Mouse (Mus musculus) 3T3-L1 (cell line): ENCODE measurements around the gene Sema5a.
A peak's percentile ranks its signal among the peaks of the same experiment; 100 is the strongest.

ENCODE experiments used
- DNase-seq: peaks from one replicate; pipeline ENCODE4 v3.0.0-alpha.2; 2015; ENCODE audit warnings: low read depth, low spot score

Sema5a gene

GRCm38 (mm10) chr15:32247281-32247680 lies 2.7 kb downstream of the Sema5a start:
- no peak for DNase-seq

DNA sequence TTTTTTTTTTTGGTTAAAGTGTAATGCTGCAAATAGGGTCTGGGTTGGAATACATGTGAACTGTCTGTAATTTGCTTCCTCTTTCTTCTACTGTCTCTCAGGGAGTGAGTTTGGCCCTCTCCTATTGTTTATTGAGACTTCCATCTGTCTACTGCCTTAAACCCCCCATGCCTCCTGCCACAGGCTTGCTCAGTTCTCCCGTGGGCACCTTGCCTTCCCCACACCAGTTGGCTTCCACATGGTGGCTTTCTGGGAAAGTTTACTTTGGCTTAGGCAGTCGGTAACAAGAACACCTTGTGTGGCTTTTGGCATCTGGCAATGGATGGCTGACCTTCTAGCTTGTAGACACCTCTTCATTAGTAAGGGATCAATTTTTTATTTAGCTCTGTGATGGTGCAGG lies 10.2 kb downstream of the Sema5a start:
- no peak for DNase-seq

DNA sequence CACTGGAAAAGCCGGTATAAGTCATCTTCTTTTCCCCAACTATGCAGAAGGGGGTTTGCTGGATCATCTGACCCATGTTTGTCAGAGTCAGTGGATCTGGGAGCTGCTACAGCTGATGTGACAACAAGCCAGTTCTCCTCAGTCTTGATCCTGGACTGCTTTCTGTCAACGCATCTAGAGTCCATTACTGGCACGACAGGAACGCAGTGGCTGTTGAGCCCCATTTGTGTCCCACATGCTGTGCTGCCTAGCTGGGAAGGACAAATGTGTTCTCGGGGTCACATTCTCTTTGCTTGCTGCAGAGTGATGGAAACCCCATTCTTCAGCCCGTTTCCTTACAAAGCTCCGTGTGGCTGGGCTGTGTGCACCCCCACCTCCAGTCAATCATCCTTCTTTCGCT lies 12.7 kb downstream of the Sema5a start:
- no peak for DNase-seq

DNA sequence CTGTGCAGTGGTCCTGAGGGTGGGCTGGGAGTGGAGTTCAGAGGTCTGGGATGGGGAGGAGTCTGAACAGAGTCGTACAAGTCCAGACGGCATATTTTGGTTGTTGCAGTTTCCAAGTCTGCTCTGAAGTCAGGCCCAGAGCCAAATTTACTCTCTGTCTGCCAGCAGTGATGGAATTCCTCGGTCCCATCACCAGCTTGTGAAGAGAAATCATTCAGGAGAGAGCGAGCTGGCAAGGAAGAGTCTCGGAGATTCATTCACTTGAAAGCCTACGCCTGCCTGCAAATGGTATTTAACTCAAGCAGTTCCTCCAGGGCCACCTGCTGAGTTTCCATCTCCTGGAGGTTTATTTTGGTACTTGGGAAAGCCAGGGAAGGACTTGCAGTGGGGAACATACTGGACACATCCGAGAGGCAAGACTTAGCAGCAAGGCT lies 13.3 kb downstream of the Sema5a start:
- no peak for DNase-seq

DNA sequence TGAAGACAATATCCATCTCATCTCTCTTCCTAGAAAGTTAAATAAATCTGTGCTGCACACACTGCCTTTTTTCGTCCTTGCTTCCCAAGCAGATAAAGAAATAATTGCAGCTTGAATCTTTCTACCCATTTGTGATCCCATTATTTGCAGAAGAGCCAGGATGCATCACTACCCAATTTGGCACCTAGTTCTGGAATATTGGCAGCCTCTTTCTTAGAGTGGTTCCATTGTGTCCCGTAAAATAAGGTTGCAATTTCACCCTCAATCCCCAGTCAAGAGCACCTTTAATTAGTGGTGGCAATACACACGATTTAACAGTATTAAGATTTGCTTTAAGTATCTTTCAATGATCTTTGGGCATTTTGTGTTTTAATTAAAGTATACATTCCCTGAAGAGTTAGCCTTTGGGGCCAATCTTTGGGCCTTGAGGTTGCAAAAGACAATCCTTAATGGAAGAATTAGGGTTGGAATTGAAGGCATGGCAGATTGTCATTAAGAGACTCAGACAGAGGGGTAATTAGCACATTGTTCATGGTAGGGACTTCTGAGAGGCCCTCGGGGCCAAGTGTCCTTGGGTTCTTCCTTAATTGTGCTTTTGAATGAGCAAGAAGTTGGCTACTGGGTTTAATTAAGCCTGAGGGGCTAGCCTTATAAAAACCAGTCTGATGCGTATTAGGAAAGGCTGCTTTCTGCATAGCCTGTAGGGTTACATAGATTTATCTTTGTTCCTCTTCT lies 14.9 kb downstream of the Sema5a start:
- no peak for DNase-seq

DNA sequence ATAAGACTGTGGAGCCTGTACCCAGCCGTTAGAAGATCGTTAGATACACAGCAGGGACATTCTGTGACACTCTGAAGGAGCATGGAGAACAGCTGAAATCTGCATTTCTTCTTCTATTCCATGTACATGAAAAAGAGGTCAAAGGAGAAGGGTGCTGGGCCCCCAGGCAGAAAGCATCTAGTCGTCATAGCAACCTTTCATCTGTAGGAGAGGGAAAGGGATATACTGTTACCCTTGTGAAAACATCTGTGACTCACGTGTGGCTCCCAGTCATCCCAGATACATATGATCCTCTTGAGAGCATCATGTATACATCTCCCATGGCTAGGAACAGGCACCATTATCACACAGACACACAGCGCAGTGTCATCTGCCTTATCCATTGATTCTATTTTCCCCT lies 16.3 kb downstream of the Sema5a start:
- DNase-seq, result no peak

- DNase-seq, result no peak
These were observed 19.0 kb downstream of the Sema5a start for GRCm38 (mm10) chr15:32263651-32264050.

DNA sequence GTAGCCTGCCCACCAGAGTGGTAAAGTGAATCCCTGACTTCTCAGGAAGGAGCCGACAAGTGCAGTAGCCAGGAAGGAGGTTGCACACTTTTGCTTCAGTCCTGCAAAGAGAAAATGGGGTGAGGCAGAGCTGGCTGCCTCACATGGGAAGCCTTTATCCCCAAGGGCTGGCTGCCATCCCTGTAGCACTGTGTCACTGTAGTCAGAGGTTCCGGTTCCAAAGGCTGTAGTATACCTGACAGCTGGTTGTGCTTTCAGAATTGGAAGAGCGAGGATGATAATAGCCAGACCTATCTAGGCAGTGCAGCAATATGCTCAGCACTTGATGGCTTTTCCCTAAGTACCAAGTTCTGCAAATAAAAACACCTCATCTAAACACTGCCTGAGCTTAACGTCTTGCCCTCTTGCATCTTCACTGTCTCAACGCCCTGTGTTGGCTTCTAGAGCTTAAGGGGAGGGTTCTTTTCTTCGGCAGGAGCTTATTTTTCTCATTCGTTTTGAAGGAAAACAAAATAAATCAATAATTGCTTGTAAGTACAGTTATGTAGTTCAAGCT lies 20.3 kb downstream of the Sema5a start:
- no peak for DNase-seq

DNA sequence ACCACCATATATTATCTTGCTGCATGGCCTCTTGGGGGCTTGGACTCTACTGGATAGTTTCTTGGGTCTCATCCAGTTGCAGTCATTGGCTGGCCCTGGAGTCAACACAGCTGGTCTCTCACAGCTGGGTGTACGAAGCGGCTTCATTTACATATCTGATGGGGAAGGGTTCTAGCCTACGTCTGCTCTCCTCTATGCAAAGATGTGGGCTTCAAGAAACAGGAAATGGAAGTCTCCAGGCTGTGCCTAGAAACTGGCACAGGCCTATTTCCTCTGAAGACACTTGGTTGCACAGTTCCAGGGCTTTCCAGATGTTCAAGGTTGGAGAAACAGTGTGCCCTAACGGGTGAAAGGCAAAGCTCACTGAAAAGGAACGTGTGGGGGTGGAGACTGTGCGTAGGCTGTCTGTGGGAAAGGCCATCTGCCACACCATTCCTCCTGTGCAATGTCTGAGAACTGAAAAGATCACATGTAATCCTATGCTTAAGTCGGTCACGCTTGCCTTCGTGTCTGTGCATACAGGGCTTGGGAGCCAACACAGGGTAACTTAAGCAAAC lies 20.8 kb downstream of the Sema5a start:
- DNase-seq, result no peak

GRCm38 (mm10) chr15:32266122-32266820 lies 21.7 kb downstream of the Sema5a start:
- DNase-seq, result no peak

GRCm38 (mm10) chr15:32270106-32270505 lies 25.5 kb downstream of the Sema5a start:
- no peak for DNase-seq

DNA sequence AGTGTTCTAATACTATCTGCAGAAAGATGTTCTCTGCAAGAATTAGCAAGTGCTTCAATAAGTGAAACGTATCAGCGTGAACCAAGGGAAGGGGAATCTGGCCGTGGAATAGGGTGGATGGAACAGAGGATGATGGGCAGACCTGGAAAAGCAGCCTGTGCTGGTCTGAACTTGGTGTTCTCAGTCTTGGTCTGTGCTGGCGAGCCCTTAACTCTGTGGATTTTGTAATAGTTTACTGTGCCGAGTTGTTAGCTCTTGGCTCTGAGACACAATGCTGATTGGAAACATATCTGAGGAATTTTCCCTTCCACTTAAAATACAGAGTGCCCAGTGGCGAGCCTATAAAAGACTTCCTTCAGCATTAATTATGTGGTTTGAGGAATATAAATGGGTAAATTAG lies 29.3 kb downstream of the Sema5a start:
- DNase-seq, result no peak

- DNase-seq, result no peak
These were observed 30.4 kb downstream of the Sema5a start for GRCm38 (mm10) chr15:32275020-32275419.

- DNase-seq, result no peak
These were observed 34.0 kb downstream of the Sema5a start for GRCm38 (mm10) chr15:32278600-32278999.

DNA sequence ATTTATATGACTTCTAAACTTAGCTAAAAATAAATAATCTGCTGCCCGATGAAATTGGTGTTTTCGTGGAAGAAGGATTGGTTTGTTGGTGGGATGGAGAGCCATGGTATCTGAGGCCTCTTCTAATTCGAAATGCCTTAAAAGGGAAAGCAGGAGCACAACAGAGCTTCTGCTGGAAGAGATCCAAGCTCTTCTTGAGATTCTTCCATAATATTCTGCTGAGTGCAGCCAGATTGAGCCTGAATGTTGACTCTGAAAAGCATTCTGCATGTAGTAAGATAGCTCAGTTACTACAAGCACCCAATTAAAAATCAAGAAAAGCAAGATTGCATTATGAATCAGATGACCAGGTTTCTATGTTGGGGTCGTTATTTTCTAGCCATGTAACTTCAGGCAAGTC lies 36.8 kb downstream of the Sema5a start:
- DNase-seq, result no peak

DNA sequence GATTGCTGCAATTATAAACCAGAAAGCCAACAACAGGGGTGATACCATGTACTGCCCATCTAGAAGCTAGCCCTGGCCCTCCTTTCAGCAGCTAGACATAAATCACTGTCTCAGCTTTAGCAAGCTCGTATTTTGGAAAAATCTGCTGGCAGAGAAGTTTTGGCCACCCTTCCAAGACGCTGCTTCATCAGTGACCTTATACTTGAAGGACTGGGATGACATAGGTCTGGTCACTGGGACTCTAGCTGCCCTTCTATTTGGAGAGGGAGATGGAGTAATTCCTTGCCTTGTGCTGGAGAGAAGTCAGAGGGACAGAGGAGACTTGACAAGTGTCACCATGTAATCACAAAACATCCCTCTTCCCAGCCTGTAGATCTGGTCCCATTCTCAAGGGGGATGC lies 40.1 kb downstream of the Sema5a start:
- no peak for DNase-seq

DNA sequence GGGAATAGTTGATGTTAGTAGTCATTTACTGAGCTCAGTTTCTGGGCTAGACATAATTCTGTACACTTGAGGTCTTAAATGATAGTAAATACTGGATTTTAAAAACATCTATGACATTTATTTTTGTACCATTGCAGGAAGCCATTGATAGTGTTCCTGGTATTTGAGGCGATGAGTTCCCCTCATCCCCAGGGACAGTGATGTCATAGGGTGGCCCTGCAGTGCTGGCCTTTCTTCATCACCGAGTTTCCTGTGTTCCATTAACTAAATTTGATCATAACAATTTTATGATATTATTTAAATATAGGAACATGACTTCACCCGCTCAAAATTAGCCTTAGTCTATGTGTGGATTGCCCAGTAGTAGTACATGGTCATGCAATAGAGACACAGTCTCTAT lies 41.7 kb downstream of the Sema5a start:
- no peak for DNase-seq

GRCm38 (mm10) chr15:32288480-32288879 lies 43.9 kb downstream of the Sema5a start:
- DNase-seq, result no peak

DNA sequence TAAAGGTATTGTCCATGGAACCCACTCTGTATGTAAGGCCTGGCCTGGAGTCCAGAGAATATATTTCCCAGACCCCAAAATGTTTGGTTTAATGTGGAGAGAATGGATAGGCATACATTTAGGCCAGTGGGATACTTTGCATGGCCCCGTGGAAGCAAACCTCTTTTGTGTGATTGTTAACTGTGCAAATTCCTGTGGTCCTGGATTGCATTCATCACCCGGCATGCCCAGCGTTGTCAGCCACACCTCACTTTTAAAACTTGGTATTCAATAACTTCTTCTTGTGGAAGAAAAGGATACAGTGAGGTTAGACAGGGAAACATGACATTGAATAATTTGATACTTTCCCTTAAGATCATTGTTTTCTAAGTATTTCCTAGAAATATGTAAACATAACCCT lies 46.4 kb downstream of the Sema5a start:
- DNase-seq, result no peak

- no peak for DNase-seq
These were observed 51.9 kb downstream of the Sema5a start for GRCm38 (mm10) chr15:32296523-32296922.

GRCm38 (mm10) chr15:32297266-32297665 lies 52.7 kb downstream of the Sema5a start:
- DNase-seq, result peak; percentile 39

GRCm38 (mm10) chr15:32298525-32298924 lies 53.9 kb downstream of the Sema5a start:
- DNase-seq, result no peak

DNA sequence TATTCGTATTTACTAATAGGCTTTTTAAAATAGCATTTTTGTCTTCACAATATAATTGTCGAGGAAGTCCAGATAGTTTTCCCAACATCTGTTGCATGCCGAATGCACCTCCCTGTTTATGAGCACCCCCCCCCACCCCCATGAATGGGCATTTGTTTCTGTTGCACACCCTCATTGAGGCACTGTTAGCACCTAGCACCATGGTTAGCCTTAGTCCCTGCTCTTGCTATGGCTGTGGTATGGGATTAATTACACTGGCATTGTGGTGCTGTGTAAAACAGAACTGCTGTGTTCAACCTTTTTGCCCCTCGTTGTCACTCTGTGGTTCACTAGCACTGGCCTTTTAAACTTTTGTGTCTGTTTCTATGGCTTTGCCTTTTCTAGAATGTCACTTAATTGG lies 56.4 kb downstream of the Sema5a start:
- no peak for DNase-seq
